Mouse (Mus musculus): ENCODE measurements at regions not wholly inside any gene's neighbourhood (a gene's known extent, or its start where the extent isn't known, plus 50 kb on each side); places are given as distances from the start of the nearest gene placed in this dataset.

DNA sequence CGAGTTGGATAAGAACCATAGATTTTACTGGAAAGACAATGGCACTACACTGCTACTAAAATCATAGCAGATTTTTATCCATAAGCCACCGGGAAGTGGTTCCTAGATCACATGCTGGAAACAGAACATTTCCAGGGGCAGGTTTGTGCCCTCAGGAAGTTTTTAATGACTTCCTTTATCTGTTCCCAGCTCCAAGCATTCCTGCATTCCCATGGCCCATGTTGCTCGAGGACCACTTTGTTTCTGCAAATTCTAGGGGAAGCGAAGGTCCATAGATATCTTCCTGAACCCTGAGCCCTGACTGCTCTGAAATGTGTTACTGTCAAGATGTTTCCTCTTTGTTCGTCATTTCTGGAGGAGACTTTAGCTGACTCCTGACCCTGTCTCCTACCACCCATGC is 235.6 kb upstream of the Map3k1 start:
- no peak for TF ChIP-seq GATA4 (IDR thresholded peaks at IDR 0.05; ENCODE audit: insufficient replicate concordance, low read length)

GRCm38 (mm10) chr13:112046247-112047211 is 237.7 kb upstream of the Map3k1 start:
- TF ChIP-seq GATA4 (IDR thresholded peaks at IDR 0.05; ENCODE audit: insufficient replicate concordance, low read length) = no peak

DNA sequence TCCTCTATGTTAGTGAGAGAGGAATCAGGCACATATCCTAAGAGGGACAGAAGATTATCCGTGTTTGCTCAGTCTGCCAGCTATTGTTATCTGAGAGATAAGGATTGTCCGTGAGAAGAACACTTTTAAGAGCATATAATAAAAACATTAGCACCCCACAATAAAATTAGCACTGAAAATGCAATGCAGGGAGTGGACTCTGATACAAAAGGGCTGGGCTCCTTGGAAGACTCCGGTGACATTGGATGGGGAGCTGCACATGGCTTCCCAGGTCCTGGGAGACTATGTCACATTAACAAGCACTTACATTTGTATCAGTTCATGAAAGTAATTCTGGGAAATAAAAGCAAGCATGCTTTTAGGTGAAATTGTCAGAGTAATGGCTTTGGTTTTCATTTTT is 238.6 kb upstream of the Map3k1 start:
- TF ChIP-seq GATA4 (IDR thresholded peaks at IDR 0.05; ENCODE audit: insufficient replicate concordance, low read length) = no peak

DNA sequence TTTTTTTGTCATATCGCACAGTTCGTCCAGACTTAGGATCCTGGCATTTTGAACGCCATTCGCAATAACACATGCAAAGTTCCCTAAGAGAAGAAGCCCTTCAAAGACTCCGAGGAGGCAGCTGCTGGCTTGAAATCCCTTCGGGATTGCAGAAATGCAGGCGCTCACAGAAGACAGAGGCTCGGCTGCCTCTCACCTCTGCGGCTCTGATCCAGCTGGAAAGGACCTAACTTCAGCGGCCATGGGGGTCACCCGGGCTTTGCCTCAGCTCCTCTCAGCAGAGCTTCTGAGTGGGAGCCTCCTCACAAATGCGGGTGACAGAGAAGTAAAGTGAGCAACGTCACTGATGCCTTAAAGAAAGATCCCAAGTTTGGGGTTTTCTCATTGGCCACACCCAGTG is 239.1 kb upstream of the Map3k1 start:
- TF ChIP-seq GATA4 (IDR thresholded peaks at IDR 0.05; ENCODE audit: insufficient replicate concordance, low read length) = no peak

GRCm38 (mm10) chr13:112048327-112048726 is 239.5 kb upstream of the Map3k1 start:
- no peak for TF ChIP-seq GATA4 (IDR thresholded peaks at IDR 0.05; ENCODE audit: insufficient replicate concordance, low read length)

DNA sequence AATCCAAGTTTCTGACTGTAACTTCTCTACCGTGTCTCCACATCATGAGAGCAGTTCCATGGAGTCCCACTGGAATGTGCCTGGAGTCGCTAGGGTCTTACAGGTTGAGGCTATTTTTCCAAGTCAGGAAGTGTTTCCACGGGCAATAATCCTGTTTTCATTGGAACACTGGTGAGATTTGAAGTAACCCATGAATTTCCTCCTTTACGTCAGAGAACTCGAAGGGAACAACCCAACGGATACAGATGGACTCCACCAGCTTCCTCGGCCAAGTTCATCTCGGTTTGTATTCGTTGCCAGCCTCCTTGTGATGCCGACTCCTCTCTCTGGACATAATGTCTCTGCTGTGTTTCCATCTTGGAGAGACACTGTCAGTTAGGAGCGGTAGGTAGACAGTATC is 237.4 kb upstream of the Ankrd55 start:
- TF ChIP-seq GATA4 (IDR thresholded peaks at IDR 0.05; ENCODE audit: insufficient replicate concordance, low read length) = no peak

GRCm38 (mm10) chr13:112052011-112052410 is 236.2 kb upstream of the Ankrd55 start:
- no peak for TF ChIP-seq GATA4 (IDR thresholded peaks at IDR 0.05; ENCODE audit: insufficient replicate concordance, low read length)

DNA sequence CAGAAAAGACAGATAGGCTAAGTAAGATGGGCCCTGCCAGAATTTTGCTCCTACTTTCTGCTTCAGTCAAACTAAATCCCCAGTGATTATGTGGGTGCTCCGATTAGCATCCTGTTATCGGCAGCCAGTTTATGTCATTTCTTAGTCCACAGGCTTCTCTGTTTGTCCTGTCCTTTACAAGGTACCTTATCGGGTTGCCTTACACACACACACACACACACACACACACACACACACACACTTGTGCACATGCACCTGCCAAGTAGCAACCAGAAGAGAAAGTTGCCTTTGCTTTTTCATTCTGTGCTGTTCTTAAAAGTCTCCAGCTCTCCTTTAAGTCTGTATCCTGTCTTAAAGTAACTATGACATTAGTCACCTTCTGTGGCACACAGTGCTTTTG is 235.8 kb upstream of the Ankrd55 start:
- TF ChIP-seq GATA4 (IDR thresholded peaks at IDR 0.05; ENCODE audit: insufficient replicate concordance, low read length) = no peak

GRCm38 (mm10) chr13:112054879-112055371 is 233.3 kb upstream of the Ankrd55 start:
- TF ChIP-seq GATA4 (IDR thresholded peaks at IDR 0.05; ENCODE audit: insufficient replicate concordance, low read length) = no peak

GRCm38 (mm10) chr13:112058218-112058617 is 230.0 kb upstream of the Ankrd55 start:
- TF ChIP-seq GATA4 (IDR thresholded peaks at IDR 0.05; ENCODE audit: insufficient replicate concordance, low read length) = no peak

DNA sequence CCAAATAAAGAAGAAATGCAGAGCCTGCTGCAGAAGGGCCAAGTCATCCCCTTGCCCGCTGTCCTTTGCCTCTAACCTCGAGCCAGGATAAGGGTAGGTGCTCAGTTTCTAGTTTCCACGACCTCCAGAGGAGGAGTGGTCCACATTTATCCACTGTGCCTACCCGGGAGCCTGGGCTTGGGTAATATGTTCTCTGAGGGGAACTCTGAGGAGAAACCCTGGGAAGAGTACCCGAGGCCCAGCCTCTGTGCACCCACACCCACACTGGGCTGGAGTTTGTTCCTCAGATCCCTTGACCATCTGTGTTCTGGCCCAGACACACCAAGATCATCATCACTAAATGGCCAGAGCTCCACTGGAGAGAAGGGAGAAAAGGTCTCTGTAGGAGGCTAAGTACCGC is 229.5 kb upstream of the Ankrd55 start:
- no peak for TF ChIP-seq GATA4 (IDR thresholded peaks at IDR 0.05; ENCODE audit: insufficient replicate concordance, low read length)

GRCm38 (mm10) chr13:112062024-112062423 is 226.2 kb upstream of the Ankrd55 start:
- TF ChIP-seq GATA4 (IDR thresholded peaks at IDR 0.05; ENCODE audit: insufficient replicate concordance, low read length) = no peak

- TF ChIP-seq GATA4 (IDR thresholded peaks at IDR 0.05; ENCODE audit: insufficient replicate concordance, low read length) = no peak
These were observed 224.7 kb upstream of the Ankrd55 start for GRCm38 (mm10) chr13:112063409-112064111.

DNA sequence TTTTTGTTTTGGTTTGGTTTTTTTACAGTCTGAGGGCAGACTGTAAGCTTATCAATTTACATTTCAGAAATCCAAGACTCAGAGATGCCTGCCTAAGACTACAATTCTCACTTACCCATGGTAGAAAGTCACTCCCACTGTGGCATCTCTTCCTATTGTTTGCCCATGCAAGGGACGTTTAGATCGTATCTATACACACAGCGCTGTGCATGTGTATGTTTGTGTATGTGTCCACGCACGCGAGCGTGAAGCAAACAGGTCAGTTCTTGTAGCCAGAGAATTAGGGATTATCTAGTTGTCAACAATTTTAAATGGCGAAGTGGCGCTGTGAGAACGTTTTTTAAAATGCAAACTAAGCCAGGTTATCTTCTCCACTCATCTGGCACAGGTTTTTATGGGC is 223.6 kb upstream of the Ankrd55 start:
- TF ChIP-seq GATA4 (IDR thresholded peaks at IDR 0.05; ENCODE audit: insufficient replicate concordance, low read length) = no peak

- no peak for TF ChIP-seq GATA4 (IDR thresholded peaks at IDR 0.05; ENCODE audit: insufficient replicate concordance, low read length)
These were observed 221.0 kb upstream of the Ankrd55 start for GRCm38 (mm10) chr13:112067066-112067847.

All from liver, adult (tissue).